Mouse (Mus musculus): Measurements from ENCODE around the gene Gsdma2.
"Not testable (repeated sequence)": the region's sequence is repeated elsewhere in the genome, so short reads cannot be mapped to it uniquely, and the experiment has no call there.

Gsdma2 gene

GRCm38 (mm10) chr11:98660517-98660916, 14.0 kb downstream of the Gsdma2 start:
- ATAC-seq (ENCODE audit: insufficient number of reproducible peaks, low FRiP score, low TSS enrichment), result no peak; the same call in 1 of the 2 replicates

DNA sequence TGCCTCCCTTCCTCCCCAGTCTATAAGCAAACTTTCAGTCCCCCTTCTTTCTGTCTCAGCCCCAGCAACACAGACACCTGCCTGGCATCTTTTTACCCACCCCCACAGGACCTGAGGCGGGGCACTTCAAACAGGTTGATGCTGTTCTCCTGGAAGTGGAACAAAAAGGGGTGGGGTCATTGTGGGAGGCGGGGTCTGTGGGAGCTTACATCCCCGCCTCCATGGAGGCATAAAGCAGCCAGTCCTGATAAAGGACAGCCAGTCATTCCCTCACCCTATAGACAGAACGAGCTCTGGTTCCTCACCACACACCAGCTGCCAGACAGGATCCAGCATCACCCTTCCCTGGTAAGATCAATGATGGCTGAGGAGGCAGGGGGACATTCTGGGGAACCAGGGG, 17.5 kb downstream of the Gsdma2 start, which contains the start of gene Gsdma:
Gene Gsdma, plus strand, starts transcription at position 261 of the 400 bp plus-strand sequence.
- no peak for ATAC-seq (ENCODE audit: insufficient number of reproducible peaks, low FRiP score, low TSS enrichment)

DNA sequence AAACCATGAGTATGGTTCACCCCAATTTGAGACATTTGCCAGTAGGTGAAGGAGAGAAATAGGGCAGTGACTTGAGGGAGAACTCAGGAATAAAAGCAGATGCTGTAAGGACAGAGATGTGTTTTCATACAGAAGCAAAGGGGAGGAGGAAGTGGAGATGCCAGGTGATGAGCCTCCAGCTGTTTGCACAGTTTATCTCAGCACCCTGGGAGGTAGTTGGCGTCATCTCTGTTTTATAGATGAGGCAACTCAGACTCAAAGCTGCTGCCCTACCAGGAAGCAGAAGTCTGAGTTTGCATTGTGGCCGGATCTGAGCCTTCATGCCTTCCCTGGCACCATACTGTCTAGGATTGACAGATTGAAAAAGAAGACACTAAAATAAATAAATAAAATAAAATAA, 22.4 kb downstream of the Gsdma2 start:
- no peak for ATAC-seq (ENCODE audit: insufficient number of reproducible peaks, low FRiP score, low TSS enrichment)

DNA sequence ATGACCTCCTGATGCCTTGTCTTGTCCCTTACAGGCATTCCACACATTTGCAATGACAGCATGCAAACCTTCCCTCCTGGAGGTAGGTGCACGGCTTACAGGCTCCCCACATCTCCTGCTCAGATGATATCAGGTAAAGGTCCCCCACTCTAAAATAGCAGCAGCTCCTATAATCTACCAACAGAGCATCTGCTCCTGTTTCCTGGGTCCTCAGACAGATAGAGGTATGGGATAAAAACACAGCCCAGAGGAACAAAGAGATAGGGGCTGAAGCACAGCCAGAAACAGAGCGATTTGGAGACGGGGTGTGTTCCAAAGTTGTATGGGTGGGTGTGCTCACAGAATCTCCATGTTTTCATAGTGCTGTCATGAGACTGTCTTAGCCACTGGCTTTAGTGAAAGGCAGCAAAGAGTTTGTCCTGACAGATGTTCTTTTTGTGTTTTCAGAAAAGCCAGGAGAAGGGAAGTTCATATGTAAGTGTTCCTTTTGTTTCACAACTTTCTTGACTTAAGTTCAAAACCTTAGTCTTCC, 24.8 kb downstream of the Gsdma2 start:
- no peak for ATAC-seq (ENCODE audit: insufficient number of reproducible peaks, low FRiP score, low TSS enrichment)

GRCm38 (mm10) chr11:98671857-98672256, 25.3 kb downstream of the Gsdma2 start:
- no peak for ATAC-seq (ENCODE audit: insufficient number of reproducible peaks, low FRiP score, low TSS enrichment)

- no peak for ATAC-seq (ENCODE audit: insufficient number of reproducible peaks, low FRiP score, low TSS enrichment)
These were observed 25.9 kb downstream of the Gsdma2 start for GRCm38 (mm10) chr11:98672482-98672881.

GRCm38 (mm10) chr11:98673136-98673535, 26.6 kb downstream of the Gsdma2 start:
- not testable (repeated sequence) for ATAC-seq (ENCODE audit: insufficient number of reproducible peaks, low FRiP score, low TSS enrichment)

DNA sequence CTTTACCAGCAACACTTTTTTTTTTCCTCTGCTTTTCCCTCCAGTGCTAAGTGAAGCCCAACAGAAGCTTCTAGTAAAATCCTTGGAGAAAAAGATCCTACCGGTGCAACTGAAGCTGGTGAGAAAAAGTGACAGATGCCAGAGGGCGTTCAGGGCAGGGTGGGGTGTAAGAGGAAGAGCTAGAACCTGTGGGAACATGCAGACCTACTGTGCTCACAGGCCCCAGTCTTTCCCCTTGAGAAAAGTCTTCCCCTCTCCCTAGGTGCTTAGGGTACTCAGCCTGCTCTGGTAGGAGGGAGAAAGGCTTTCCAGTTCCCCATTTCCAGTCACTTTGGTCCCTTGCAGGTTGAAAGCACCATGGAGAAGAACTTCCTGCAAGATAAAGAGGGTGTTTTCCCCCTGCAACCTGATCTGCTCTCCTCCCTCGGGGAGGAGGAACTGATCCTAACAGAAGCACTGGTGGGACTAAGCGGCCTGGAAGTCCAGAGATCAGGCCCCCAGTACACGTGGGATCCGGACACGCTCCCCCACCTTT, 29.3 kb downstream of the Gsdma2 start:
- no peak for ATAC-seq (ENCODE audit: insufficient number of reproducible peaks, low FRiP score, low TSS enrichment)

GRCm38 (mm10) chr11:98680023-98680422, 33.5 kb downstream of the Gsdma2 start:
- ATAC-seq (ENCODE audit: insufficient number of reproducible peaks, low FRiP score, low TSS enrichment), result no peak

DNA sequence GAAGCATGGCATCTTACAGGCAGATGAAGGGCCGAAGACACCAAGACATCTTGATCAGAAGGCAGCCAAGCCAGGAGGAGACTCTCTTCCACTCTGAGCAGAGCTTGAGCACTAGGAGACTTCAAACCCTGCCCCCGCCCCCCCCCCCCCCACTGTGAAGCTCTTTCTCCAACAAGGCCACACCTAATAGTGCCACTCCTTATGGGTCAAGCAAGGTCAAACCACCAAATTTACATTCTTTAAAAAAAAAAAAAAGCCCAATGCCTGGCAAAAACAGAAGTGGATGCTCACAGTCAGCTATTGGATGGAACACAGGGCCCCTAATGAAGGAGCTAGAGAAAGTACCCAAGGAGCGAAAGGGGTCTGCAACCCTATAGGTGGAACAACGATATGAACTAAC, 34.0 kb downstream of the Gsdma2 start:
- ATAC-seq (ENCODE audit: insufficient number of reproducible peaks, low FRiP score, low TSS enrichment), result not testable (repeated sequence)

DNA sequence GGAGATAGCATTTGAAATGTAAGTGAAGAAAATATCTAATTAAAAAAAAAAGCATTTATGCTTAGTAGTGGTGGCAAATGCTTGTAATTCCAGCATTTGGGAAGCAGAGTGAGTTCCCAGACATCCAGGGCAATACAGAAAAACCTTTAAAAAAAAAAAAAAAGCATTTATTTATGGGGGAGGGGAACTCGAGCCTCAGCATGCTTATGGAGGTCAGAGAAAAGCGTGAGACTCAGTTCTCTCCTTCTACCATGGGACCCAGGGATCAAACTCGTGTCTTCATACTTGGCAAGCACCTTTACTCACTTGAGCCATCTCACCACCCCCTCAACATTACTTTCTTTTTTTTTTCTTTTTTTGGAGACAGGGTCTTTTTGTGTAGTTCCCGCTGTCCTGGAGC, 34.6 kb downstream of the Gsdma2 start:
- no peak for ATAC-seq (ENCODE audit: insufficient number of reproducible peaks, low FRiP score, low TSS enrichment)

GRCm38 (mm10) chr11:98681786-98682745, 35.5 kb downstream of the Gsdma2 start, which contains the start of gene Psmd3:
TSS of gene Psmd3 (plus strand) at chr11:98682554.
- peak; percentile 95 for ATAC-seq (ENCODE audit: insufficient number of reproducible peaks, low FRiP score, low TSS enrichment)

- ATAC-seq (ENCODE audit: insufficient number of reproducible peaks, low FRiP score, low TSS enrichment), result peak; percentile 5; the same call in 1 of the 2 replicates
These were observed 36.3 kb downstream of the Gsdma2 start for GRCm38 (mm10) chr11:98682811-98683210.

DNA sequence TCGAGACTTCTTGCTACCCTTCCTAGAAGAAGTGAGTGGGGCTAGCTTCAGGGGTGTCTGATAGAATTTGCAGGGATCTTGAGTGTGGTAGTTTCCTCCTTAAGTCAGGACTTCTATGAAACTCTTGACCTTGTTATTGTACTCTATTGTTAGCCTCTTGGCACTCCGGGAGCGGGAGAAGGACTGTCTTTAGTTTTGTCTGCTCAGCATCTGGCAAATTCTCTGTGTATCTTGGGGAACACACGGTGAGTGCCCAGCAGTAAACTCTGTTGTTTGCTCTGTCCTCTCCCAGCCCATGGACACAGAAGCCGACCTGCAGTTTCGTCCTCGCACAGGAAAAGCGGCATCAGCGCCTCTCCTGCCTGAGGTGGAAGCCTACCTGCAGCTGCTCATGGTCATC, 39.1 kb downstream of the Gsdma2 start:
- no peak for ATAC-seq (ENCODE audit: insufficient number of reproducible peaks, low FRiP score, low TSS enrichment)

- ATAC-seq (ENCODE audit: insufficient number of reproducible peaks, low FRiP score, low TSS enrichment), result no peak
These were observed 40.4 kb downstream of the Gsdma2 start for GRCm38 (mm10) chr11:98686976-98687375.

- ATAC-seq (ENCODE audit: insufficient number of reproducible peaks, low FRiP score, low TSS enrichment), result no peak
These were observed 41.5 kb downstream of the Gsdma2 start for GRCm38 (mm10) chr11:98688009-98688408.

DNA sequence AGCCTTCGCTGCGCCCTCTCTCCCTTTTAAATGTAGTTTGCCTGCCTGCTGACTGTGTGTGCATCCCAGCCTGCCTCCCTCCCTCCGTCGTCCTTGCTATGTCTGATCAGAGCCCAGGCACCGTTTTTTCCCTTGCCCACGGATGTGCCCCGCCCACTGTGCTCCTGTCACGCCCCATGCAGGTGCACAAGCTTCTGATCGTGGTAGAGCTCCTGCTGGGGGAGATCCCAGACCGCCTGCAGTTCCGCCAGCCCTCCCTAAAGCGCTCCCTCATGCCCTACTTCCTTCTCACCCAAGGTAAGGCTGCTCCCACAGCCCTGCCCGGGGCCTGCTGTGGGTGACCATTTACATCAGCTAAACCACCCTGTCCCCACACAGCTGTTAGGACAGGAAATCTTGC, 46.6 kb downstream of the Gsdma2 start:
- no peak for ATAC-seq (ENCODE audit: insufficient number of reproducible peaks, low FRiP score, low TSS enrichment)

GRCm38 (mm10) chr11:98693746-98694145, 47.2 kb downstream of the Gsdma2 start:
- no peak for ATAC-seq (ENCODE audit: insufficient number of reproducible peaks, low FRiP score, low TSS enrichment)

- no peak for ATAC-seq (ENCODE audit: insufficient number of reproducible peaks, low FRiP score, low TSS enrichment)
These were observed 47.7 kb downstream of the Gsdma2 start for GRCm38 (mm10) chr11:98694301-98694700.

DNA sequence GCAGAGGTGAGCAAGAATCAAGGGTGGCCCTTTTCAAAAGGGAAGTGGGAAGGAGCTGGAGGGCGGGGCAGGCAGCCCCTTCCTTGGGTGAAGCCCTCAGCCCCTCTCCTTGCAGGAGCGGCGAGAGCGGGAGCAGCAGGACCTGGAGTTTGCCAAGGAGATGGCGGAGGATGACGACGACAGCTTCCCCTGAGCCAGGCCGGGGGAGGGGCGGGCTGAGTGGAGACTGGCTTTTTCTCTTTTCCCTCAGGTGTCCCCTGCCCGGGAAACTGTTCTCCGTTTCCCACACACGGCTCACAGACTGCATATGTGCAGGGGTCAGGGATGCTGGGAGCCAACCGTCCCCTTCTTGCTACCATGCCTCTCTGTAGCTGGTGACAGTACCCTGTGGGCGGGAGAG, 48.8 kb downstream of the Gsdma2 start:
- no peak for ATAC-seq (ENCODE audit: insufficient number of reproducible peaks, low FRiP score, low TSS enrichment)

DNA sequence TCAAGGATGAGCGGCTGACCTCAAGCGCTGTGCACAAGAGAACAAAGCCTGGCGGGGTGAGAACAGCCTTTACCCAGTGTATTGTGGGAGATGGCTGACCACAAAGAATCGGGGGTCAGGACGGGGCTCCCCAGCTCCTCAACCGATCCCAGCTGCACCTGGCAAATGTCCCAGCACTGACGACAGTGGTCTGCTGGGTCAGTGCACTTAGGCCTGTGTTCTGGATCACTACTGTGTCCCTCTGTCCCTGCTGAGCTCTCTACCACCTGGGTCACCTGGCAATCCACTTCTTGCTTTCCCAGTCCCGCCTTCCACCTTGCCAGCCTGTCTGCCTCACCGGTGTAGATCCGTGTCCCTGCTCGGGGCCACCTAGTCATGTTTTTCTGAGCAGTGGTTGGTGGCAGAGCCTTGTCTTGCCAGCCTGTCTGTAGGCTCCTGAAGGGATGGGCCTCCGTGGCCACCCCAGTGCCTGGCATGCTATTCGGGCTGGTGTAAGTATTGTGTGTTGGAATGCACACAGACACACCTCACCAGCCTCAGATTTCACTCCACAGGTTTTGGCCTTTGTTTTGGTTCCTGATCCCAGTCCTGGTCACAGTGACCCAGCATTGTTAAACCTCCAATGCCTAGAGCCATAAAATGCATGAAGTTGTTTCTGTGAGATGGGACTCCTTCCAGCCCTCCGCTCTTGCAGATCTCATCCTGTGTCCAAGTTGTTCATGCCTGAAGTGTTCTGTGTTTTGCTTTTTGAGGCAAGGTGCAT, 50.1 kb downstream of the Gsdma2 start:
- no peak for ATAC-seq (ENCODE audit: insufficient number of reproducible peaks, low FRiP score, low TSS enrichment)

Data from cerebellum, adult (tissue).